Mouse (Mus musculus) G1E (cell line): ENCODE data around the gene Abcb4. TPM values are rescaled to one million over a fixed set of nuclear protein-coding genes. Genes with fewer than 3 reads are reported as not detected.

Experiments used
- ATAC-seq: 2 replicates; pipeline ENCODE4 v1.8.0; 2016; ENCODE audit warnings: mild to moderate bottlenecking; ENCODE audit not compliant: insufficient number of reproducible peaks, poor library complexity, low FRiP score, severe bottlenecking; ENCODE audit errors: extremely low read depth
- DNase-seq: peaks from one replicate; pipeline ENCODE4 v3.0.0; 2012; ENCODE audit warnings: low spot score
- H3K27me3 ChIP-seq: 2 replicates; pipeline ENCODE4 v1.6.1; 2012; ENCODE audit warnings: mild to moderate bottlenecking, low read length, inconsistent platforms; ENCODE audit not compliant: insufficient read depth
- H3K36me3 ChIP-seq: replicated peaks from 2 replicates; pipeline ENCODE3; 2012; ENCODE audit warnings: mild to moderate bottlenecking, inconsistent platforms
- H3K4me1 ChIP-seq: 2 replicates; pipeline ENCODE4 v1.6.1; 2012; ENCODE audit warnings: low read depth, low read length, inconsistent platforms, mixed read lengths; ENCODE audit not compliant: insufficient read depth
- H3K4me3 ChIP-seq: 2 replicates; pipeline ENCODE4 v1.5.1; 2012; ENCODE audit warnings: low read depth, mild to moderate bottlenecking, inconsistent platforms, low read length, moderate library complexity, mixed read lengths
- H3K9me3 ChIP-seq: replicated peaks from 2 replicates; pipeline ENCODE4 v1.6.1; 2012; ENCODE audit warnings: inconsistent platforms
- CTCF ChIP-seq: IDR thresholded peaks from 2 replicates; pipeline ENCODE4 v1.5.1; 2012; ENCODE audit warnings: low read depth, low read length, inconsistent platforms, mixed read lengths
- GATA1 ChIP-seq: IDR thresholded peaks from 2 replicates; pipeline ENCODE4 v1.6.1; 2012; ENCODE audit warnings: borderline replicate concordance, low read length, inconsistent platforms, mixed read lengths
- GATA2 ChIP-seq: IDR thresholded peaks from 2 replicates; pipeline ENCODE4 v1.6.1; 2012; ENCODE audit warnings: low read depth, low read length, inconsistent platforms, borderline replicate concordance
- POLR2AphosphoS5 ChIP-seq: IDR thresholded peaks from 2 replicates; pipeline ENCODE4 v1.6.1; 2012; ENCODE audit warnings: low read depth, low read length, inconsistent platforms; ENCODE audit not compliant: insufficient replicate concordance
- TAL1 ChIP-seq: conservative IDR thresholded peaks from 2 replicates; pipeline ENCODE4 v1.6.1; 2012; ENCODE audit warnings: low read depth, low read length, inconsistent platforms, mixed read lengths
- polyA plus RNA-seq: library from polyadenylated mRNA; stranded (reverse); fragments of >175 nt; gene quantifications from 2 replicates; pipeline ENCODE4 v1.2.3, GENCODE M21; 2012
- total RNA-seq, 2 experiments: library from RNA; stranded (forward) in 1 of 2; stranded (reverse) in 1 of 2; fragments of 200-1000 nt in 1 of 2; fragments of >200 nt in 1 of 2; fragmentation: Nextera tagmentation in 1 of 2; gene quantifications; 2 replicates each; pipeline ENCODE4 v1.2.3; 2014 to 2017

Gene Abcb4
- total and polyA plus RNA-seq, 3 experiments = 0.11 to 35.1 TPM; not detected in 1

DNA sequence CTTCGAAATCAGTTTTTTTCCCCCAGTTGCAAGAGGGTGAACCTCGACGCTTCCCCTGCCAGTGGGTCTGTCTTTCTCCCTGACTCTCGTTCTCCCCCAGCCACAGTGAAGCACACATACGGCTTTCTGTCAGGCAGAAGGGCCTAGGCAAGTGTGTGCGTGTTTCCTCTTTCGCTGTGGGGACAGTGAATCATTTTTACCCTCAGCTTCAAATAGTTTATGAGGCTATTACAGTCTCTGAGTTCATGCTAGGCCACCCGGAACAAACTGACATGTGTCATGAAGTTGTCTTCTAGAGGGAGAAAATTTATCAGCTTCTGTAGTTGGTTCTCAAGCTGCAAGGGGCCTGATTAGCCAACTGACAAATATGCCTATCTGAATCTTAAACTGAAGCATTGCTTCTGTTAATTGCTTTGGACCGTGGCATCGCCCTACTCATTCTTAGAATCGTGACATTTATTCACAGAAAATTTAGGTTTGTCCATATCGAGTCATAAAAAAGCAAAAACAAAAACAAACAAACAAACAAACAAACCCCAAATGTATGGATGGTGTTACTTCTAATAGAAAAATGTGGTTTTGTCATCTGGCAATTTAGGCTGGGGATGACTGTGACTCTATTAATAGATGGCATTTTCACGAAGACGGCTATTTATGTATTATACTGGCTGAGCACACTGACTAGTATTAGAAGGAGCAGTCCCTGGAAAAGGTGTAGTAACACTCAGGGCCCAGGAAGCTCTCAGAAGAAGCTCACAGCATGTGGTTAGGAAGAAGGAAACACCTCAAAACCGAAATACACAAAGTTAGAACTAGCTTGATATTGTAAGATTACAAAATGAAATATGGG lies 1.3 kb downstream of the Abcb4 start:
- no peak overlapping the region for H3K4me3 ChIP-seq
- peaks cover 3% of the 10 kb centered on the region; the same call in 1 of the 2 replicates for H3K27me3 ChIP-seq
- DNase-seq (no peak), ATAC-seq (no peak)
- H3K9me3 ChIP-seq = no peaks in the 10 kb centered on the region
- no peaks in the 10 kb centered on the region for H3K4me1 ChIP-seq
- TF ChIP-seq POLR2AphosphoS5 (no peak), GATA1 (no peak), CTCF (no peak), GATA2 (no peak), TAL1 (no peak)
- H3K36me3 ChIP-seq = no peaks in the 10 kb centered on the region

DNA sequence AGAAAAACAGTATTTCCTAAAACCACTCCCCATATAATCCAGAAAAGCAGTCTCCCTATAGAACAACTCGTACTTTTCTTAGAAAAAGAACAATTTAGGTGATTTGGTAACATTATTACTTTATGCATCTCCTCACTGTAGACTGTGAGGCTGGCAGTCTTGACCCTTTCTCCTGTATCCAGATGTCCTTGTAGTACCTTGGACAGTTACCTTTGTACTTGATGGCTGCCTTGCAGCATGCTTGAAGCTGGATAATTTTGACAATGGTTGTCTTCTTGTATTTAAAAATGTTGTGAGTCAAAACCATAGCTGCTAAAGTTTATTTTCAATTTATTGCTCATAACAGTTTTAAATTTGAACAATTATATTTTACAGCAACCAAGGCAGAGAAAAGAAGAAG lies 2.7 kb downstream of the Abcb4 start:
- DNase-seq = no peak
- no peak for ATAC-seq
- Histone ChIP-seq H3K27me3 (peaks cover 3% of the 10 kb centered on the region; the same call in 1 of the 2 replicates), H3K4me1 (no peaks in the 10 kb centered on the region), H3K9me3 (no peaks in the 10 kb centered on the region), H3K36me3 (no peaks in the 10 kb centered on the region), H3K4me3 (no peak overlapping the region)
- TF ChIP-seq TAL1 = no peak
- TF ChIP-seq GATA2 = no peak
- no peak for TF ChIP-seq CTCF
- no peak for TF ChIP-seq POLR2AphosphoS5
- TF ChIP-seq GATA1 = no peak

GRCm38 (mm10) chr5:8898246-8898645 lies 4.7 kb downstream of the Abcb4 start:
- Histone ChIP-seq H3K27me3 (peaks cover 3% of the 10 kb centered on the region; the same call in 1 of the 2 replicates), H3K9me3 (no peaks in the 10 kb centered on the region), H3K4me3 (no peak overlapping the region), H3K4me1 (no peaks in the 10 kb centered on the region), H3K36me3 (no peaks in the 10 kb centered on the region)
- no peak for DNase-seq
- TF ChIP-seq CTCF = no peak
- no peak for TF ChIP-seq GATA2
- no peak for TF ChIP-seq POLR2AphosphoS5
- TF ChIP-seq TAL1 = no peak
- TF ChIP-seq GATA1 = no peak
- no peak for ATAC-seq

- Histone ChIP-seq H3K4me1 (no peaks in the 10 kb centered on the region), H3K27me3 (no peaks in the 10 kb centered on the region), H3K36me3 (no peaks in the 10 kb centered on the region), H3K4me3 (no peak overlapping the region), H3K9me3 (no peaks in the 10 kb centered on the region)
- no peak for ATAC-seq
- DNase-seq = no peak
- TF ChIP-seq CTCF (no peak), TAL1 (no peak), GATA2 (no peak), POLR2AphosphoS5 (no peak)
Measured at GRCm38 (mm10) chr5:8901001-8901400, 7.5 kb downstream of the Abcb4 start.

DNA sequence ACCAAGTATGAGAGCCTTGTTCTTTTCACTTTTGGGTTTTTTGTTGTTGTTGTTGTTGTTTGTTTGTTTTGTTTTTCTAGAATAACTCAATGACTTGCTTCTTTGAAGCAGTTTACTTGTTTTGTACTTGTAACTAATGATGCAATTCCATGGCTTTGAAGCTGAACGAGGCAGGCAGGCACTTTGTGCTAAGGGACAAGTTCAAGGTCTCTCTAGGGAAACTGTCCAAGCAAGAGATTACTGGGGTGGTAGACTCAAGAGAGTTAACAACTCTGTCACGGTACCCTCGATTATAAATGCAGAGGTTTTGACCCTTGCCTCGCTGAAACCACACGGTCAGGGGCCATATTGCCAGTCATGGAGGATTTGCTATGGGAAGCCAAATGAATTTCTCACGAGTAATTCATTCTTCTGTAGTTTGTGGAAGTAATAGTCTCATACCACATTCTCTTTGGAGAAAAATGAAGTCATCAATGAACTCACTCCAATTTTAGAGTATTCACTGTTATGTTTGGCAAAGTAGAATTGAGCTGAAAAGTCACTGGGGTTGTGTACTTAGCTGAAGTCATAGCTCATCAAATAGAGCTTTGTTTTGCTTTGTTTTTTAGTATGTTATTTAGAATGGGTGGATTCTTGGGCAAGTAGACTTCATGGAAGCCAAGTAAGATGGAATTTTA lies 8.8 kb downstream of the Abcb4 start:
- no peak overlapping the region for H3K4me3 ChIP-seq
- ATAC-seq (no peak), DNase-seq (no peak)
- H3K36me3 ChIP-seq = no peaks in the 10 kb centered on the region
- H3K9me3 ChIP-seq = no peaks in the 10 kb centered on the region
- H3K4me1 ChIP-seq = no peaks in the 10 kb centered on the region
- TF ChIP-seq GATA1 (no peak), GATA2 (no peak), POLR2AphosphoS5 (no peak), TAL1 (no peak), CTCF (no peak)
- no peaks in the 10 kb centered on the region for H3K27me3 ChIP-seq

DNA sequence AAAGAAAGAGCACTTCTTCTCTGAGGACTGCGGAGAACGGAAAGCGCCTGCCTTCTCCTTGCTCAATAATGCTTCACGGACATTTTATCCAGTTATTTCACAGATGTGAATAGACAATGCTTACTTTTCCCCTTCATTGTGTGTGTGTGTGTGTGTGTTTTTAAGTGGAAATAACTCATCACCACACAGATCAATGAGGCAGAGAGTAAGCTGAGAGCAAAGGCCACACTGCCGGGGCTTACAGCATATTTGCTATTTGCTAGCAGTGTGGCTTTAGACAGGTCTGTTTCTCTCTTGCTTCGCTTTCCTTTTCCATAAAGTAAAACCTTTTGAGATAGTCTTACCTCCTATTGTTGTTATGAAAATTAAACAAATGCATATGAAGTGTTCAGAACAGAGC lies 11.0 kb downstream of the Abcb4 start:
- 0 out of 2 replicates have a peak, but pooled peaks cover 3% of the 10 kb centered on the region for H3K27me3 ChIP-seq
- no peak overlapping the region for H3K4me3 ChIP-seq
- no peaks in the 10 kb centered on the region for H3K4me1 ChIP-seq
- ATAC-seq (no peak), DNase-seq (no peak)
- TF ChIP-seq CTCF (no peak), POLR2AphosphoS5 (no peak), GATA1 (no peak), GATA2 (no peak), TAL1 (no peak)
- no peaks in the 10 kb centered on the region for H3K9me3 ChIP-seq
- no peaks in the 10 kb centered on the region for H3K36me3 ChIP-seq
